Mouse (Mus musculus) gastrocnemius, adult 8-10 months (tissue): Measurements from ENCODE around the gene Hist1h2ad. TPM values are rescaled to one million over a fixed set of nuclear protein-coding genes. Genes with fewer than 3 reads are reported as not detected.

Experiments used
- DNase-seq, 2 experiments: peaks; one replicate each; pipeline ENCODE4 v3.0.0; 2022; ENCODE audit warnings: low spot score in 2 of 2
- microRNA-seq: library from miRNA; unstranded; fragments of <30 nt; microRNA quantifications from one replicate; pipeline ENCODE4 v1.2.0, GENCODE M21; 2022
- total RNA-seq, 4 experiments: library from RNA; stranded (reverse); gene quantifications; 2 replicates each; pipeline ENCODE4 v1.2.4; 2022

The Hist1h2ad gene
- total RNA-seq, 4 experiments from 2014 or later: 2.2 TPM; not detected in 3

DNA sequence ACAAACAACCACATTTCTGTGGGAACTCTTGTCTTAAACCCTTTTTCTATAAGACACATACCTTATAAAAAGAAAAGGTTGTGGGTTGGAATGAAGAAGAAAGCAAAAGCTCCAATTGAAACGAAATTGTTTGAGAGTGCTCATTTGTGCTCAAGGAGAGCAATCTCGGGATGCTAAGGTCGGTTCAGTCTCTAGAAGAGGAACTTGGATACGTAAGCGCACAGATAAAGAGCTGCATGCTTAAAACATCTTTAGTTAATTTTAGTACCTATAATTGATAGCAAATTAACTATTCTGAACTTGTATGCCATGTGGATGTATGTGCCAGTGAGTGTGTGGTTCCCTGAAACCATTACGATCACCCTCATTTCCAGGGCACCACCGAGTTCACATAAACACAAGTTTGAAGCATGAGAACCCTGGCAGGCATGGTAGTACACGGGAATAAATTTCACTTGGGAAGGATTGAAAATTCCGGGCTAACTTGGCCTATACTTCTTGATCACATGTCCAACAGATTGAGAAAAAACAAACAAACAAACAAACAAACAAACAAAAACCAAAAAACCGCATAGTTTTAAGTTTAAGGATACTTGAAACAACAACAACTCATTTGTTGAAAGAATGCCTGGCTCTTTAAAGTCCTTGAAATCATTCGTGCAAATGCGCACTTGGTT, 46.0 kb downstream of the Hist1h2ad start:
- DNase-seq: no peak

DNA sequence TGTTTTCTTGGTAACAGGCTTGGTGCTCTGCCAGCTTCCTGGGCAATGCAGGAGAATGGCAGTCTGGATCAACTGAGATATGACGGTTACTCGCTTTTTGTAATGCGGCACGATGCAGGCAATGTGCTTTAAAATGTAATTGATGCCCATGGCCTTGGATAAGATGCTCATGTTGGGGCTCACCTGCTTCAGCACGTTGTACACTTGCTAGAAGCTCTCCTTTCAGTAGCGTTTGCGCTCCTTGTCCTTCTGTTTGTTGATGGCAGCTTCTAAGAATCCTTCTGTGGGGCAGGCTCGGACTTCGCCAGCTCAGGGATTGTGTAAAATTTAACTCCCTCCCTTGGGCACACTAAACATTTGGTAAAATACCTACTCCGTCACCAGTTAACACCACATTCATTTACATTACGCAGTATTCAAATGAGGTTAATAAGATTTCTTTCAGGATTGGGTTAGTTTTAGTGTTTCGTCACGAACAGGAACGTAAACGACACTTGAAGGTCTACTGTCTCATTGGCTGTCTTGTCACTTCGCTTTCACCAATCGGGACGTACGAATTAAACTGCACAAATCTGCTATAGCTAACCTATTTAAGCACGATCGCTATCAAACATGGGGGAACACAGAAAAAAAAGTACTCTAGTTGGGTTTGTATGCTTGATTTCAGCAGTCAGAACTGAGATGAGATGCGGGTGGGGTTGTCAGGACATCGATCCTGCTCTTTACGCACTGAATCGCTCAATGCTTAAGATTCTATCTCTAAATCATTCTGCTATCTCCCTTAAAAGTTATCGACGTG, 46.8 kb downstream of the Hist1h2ad start, which contains the start of gene Hist1h2be:
TSS of gene Hist1h2be (minus strand) at position 392 of the 799 bp plus-strand sequence.
- peak; percentile 11 to 36 for DNase-seq

- DNase-seq: peak; percentile 35 to 47
Observed at GRCm38 (mm10) chr13:23621532-23622174, 47.5 kb downstream of the Hist1h2ad start.

DNA sequence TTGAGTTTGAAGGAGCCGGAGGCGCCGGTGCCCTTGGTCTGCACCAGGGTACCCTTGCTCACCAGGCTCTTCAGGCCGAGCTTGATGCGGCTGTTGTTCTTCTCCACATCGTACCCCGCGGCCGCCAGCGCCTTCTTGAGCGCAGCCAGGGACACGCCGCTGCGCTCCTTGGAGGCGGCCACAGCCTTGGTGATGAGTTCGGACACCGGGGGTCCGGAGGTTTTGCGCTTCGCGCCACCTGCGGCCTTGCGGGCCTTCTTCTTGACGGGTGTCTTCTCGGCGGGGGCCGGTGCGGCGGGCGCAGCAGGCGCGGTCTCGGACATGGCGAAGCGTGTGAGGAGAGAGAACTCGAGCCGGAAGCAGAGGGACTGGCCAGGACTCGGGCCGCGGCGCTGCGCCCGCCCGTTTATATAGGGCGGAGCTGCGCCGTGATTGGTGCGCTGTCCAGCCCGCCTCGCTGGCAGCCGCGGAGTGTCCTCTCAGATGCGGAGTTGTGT, 48.0 kb downstream of the Hist1h2ad start, which contains the start of gene Hist1h1e:
TSS of gene Hist1h1e (minus strand) at position 384 of the 497 bp plus-strand sequence.
- peak; percentile 75 to 79 for DNase-seq

- DNase-seq: no peak
Observed at GRCm38 (mm10) chr13:23622861-23623450, 48.8 kb downstream of the Hist1h2ad start.

Small RNA genes within 50 kb of the gene (microRNA-seq; reads per million reads assigned to microRNA genes)
- not detected for gene Gm44297
- not detected for gene Gm44359
- gene Gm44394: not detected

Other genes starting within 250 kb of the Hist1h2ad start
- 10 to 100 TPM in 1 of 4 experiments, 1 to 10 TPM in 3; 7.2 to 11.7 (median 8.3) TPM for gene Zfp322a, start 205.2 kb upstream of the Hist1h2ad start, total RNA-seq
- gene Abt1, start 150.5 kb upstream of the Hist1h2ad start, total RNA-seq: 1 to 10 TPM; 3.2 to 4.8 (median 4.0) TPM
- gene Btn1a1, start 108.5 kb upstream of the Hist1h2ad start, total RNA-seq: not detected
- not detected for gene Btn2a2, start 85.5 kb upstream of the Hist1h2ad start, total RNA-seq
- gene Hist1h4h, start 43.3 kb upstream of the Hist1h2ad start, total RNA-seq: 100 to 1,000 TPM; 131 to 174 (median 160) TPM
- gene Hist1h2af, start 40.5 kb upstream of the Hist1h2ad start, total RNA-seq: 1 to 10 TPM in 1 of 4 experiments, not detected in 3; 1.5 TPM
- 1 to 10 TPM in 1 of 4 experiments, under 1 TPM in 1, not detected in 2; 0.75 to 2.2 TPM for gene Hist1h3g, start 39.0 kb upstream of the Hist1h2ad start, total RNA-seq
- 1 to 10 TPM in 2 of 4 experiments, under 1 TPM in 2; 0.82 to 1.6 (median 1.2) TPM for gene Hist1h2bh, start 31.0 kb upstream of the Hist1h2ad start, total RNA-seq
- 1 to 10 TPM; 3.1 to 5.0 (median 4.4) TPM for gene Hist1h3f, start 30.3 kb upstream of the Hist1h2ad start, total RNA-seq
- 10 to 100 TPM; 14.0 to 20.7 (median 16.1) TPM for gene Hist1h4f, start 22.7 kb upstream of the Hist1h2ad start, total RNA-seq
- 1 to 10 TPM in 3 of 4 experiments, under 1 TPM in 1; 0.87 to 1.3 (median 1.3) TPM for gene Hist1h1d, start 21.1 kb upstream of the Hist1h2ad start, total RNA-seq
- gene Hist1h3e, start 12.0 kb upstream of the Hist1h2ad start, total RNA-seq: 10 to 100 TPM; 14.8 to 21.5 (median 18.9) TPM
- gene Hist1h2ae, start 3.2 kb upstream of the Hist1h2ad start, total RNA-seq: 1 to 10 TPM in 2 of 4 experiments, under 1 TPM in 2; 0.54 to 1.1 (median 0.88) TPM
- 1 to 10 TPM; 5.2 to 8.5 (median 7.2) TPM for gene Hist1h2bg, start 3.0 kb upstream of the Hist1h2ad start, total RNA-seq
- gene Hist1h2bf, start 185 bp upstream of the Hist1h2ad start, total RNA-seq: 1 to 10 TPM; 2.0 to 6.7 (median 5.1) TPM
- 1 to 10 TPM; 2.5 to 4.0 (median 3.2) TPM for gene Hist1h3d, start 1.4 kb downstream of the Hist1h2ad start, total RNA-seq
- 10 to 100 TPM; 37.8 to 57.9 (median 48.1) TPM for gene Hist1h4d, start 7.2 kb downstream of the Hist1h2ad start, total RNA-seq
- gene Hist1h2be, start 46.7 kb downstream of the Hist1h2ad start, total RNA-seq: 10 to 100 TPM; 12.0 to 16.1 (median 12.9) TPM
- gene Hist1h1e, start 48.2 kb downstream of the Hist1h2ad start, total RNA-seq: 10 to 100 TPM; 32.8 to 56.3 (median 49.3) TPM
- 1 to 10 TPM in 1 of 4 experiments, under 1 TPM in 3; 0.65 to 1.1 (median 0.86) TPM for gene Hist1h2ac, start 109.6 kb downstream of the Hist1h2ad start, total RNA-seq
- 10 to 100 TPM; 59.5 to 67.1 (median 62.0) TPM for gene Hist1h2bc, start 109.8 kb downstream of the Hist1h2ad start, total RNA-seq
- gene Hist1h1t, start 121.4 kb downstream of the Hist1h2ad start, total RNA-seq: not detected
- gene Hist1h4c, start 124.1 kb downstream of the Hist1h2ad start, total RNA-seq: 10 to 100 TPM; 66.4 to 87.5 (median 79.3) TPM
- 10 to 100 TPM; 23.6 to 29.2 (median 27.1) TPM for gene Hfe, start 136.5 kb downstream of the Hist1h2ad start, total RNA-seq
- gene Hist1h1c, start 164.4 kb downstream of the Hist1h2ad start, total RNA-seq: 100 to 1,000 TPM; 196 to 246 (median 227) TPM
- not detected for gene Hist1h3c, start 171.2 kb downstream of the Hist1h2ad start, total RNA-seq
- gene Hist1h2bb, start 172.4 kb downstream of the Hist1h2ad start, total RNA-seq: 1 to 10 TPM; 1.1 to 1.6 (median 1.4) TPM
- gene Hist1h2ab, start 176.7 kb downstream of the Hist1h2ad start, total RNA-seq: 1 to 10 TPM in 2 of 4 experiments, under 1 TPM in 1, not detected in 1; 0.97 to 4.9 (median 3.5) TPM
- 1 to 10 TPM in 2 of 4 experiments, not detected in 2; 2.7 to 2.8 TPM for gene Hist1h3b, start 177.9 kb downstream of the Hist1h2ad start, total RNA-seq
- gene Hist1h4b, start 182.6 kb downstream of the Hist1h2ad start, total RNA-seq: 1 to 10 TPM in 2 of 4 experiments, under 1 TPM in 1, not detected in 1; 0.82 to 2.9 (median 1.8) TPM
- gene Hist1h4a, start 186.8 kb downstream of the Hist1h2ad start, total RNA-seq: 1 to 10 TPM in 3 of 4 experiments, under 1 TPM in 1; 0.82 to 3.3 (median 1.8) TPM
- 1 to 10 TPM; 3.7 to 6.9 (median 4.3) TPM for gene Hist1h3a, start 188.0 kb downstream of the Hist1h2ad start, total RNA-seq
- 1 to 10 TPM in 1 of 4 experiments, under 1 TPM in 3; 0.46 to 1.1 (median 0.78) TPM for gene Hist1h1a, start 189.3 kb downstream of the Hist1h2ad start, total RNA-seq
- gene Trim38, start 195.5 kb downstream of the Hist1h2ad start, total RNA-seq: not detected
- gene Slc17a2, start 232.6 kb downstream of the Hist1h2ad start, total RNA-seq: not detected